Mouse (Mus musculus) cerebellum, postnatal 36 days (tissue): ENCODE measurements around the gene Il1r1.

Experiments used
- DNase-seq, 2 experiments: peaks; one replicate each; pipeline ENCODE4 v3.0.0; 2021 to 2022; ENCODE audit warnings: mixed read lengths in 2 of 2

Gene Il1r1

DNA sequence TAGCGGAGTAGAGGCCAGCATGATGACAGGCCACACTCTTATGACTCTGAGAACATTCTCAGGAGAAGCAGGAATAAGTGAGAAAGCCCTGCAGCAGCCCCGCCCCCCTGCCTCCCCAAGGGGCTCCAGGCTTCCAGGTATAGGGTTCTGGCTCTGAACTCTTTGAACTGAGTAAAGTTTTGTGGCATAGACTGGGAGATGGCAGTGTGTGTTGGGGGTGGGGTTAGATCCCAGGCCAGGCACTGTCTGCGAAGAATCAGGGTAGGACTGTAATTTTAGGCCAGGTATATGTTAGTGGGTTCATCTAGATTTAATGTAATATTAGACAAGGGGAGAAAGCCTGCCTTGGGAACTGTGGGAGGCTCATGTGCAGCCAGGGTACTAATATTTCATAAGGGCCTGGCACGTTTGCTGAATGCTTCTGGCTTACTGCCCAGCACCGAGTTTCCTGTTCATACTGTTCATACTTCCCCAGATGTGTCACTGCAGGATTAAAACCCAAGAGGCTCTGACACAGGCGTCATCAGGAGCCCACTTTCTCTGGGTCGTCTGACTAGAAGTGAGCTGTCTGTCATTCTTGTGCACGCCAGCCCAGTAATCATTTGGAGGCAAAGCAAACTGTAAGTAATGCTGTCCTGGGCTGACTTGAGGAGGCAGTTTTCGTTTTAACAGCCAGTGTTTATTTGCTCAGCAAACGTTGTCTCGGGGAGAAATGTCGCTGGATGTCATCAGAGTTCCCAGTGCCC is at the start of gene Il1r1:
Il1r1 (plus strand) TSS at position 542 of the 746 bp plus-strand sequence.
- DNase-seq: no peak

DNA sequence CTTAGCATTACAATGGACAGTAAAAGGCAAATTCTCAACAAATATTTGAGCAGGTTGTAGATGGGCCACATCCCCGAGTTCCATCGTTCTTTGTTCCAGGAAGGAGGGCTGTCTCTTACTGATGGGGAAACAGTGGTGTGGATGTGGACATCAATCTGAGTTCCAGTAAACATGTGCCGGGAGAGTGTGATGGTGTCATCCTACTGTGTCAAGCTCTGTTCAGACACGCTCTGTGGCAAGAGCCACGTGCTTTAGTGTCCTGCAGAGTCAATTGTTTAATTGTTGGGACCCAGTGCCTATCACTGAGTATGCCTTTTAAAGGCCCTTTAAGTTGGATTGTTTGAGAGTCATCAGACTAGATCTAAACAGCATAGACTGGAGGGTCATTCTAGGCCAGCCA is 49.8 kb upstream of the Il1r1 start:
- DNase-seq: no peak

DNA sequence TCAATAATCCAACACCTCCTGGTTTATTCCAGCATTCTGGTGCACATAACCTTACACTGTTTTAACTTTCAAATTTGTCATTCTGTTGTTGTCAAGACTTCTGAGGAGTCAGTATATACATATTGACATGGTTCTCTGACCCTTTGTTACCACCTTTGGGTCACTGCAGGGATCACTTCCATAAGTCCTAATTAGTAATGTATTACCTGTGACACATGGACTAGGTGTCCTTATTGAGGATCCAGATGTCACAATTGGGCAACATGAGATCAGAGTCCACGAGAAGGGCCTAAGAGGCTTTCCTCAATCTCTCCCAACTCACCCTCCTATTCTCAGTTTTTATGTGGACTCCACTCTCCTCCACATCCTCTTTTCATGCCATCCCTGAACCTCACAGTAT is 49.1 kb upstream of the Il1r1 start:
- no peak for DNase-seq

DNA sequence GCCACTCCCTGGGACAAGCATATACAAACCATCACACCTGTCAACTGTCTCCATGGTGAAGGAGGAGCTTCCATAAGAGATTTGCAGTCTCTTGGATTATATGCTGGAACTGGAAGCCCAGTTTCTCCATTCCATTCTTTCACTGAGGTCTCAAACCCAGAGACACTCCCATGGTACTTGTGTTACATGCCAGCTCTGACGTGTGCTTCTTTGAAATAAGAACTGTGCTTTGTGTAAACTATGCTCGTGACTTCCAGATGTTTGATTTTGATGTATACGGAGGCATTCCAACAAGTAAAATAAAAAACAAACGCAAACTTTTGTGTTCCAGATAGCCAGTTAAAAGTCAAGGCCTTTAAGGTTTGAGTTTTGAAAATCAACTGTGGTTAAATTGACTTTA is 45.8 kb upstream of the Il1r1 start:
- no peak for DNase-seq

GRCm38 (mm10) chr1:40179493-40179892 is 45.4 kb upstream of the Il1r1 start:
- no peak for DNase-seq

DNA sequence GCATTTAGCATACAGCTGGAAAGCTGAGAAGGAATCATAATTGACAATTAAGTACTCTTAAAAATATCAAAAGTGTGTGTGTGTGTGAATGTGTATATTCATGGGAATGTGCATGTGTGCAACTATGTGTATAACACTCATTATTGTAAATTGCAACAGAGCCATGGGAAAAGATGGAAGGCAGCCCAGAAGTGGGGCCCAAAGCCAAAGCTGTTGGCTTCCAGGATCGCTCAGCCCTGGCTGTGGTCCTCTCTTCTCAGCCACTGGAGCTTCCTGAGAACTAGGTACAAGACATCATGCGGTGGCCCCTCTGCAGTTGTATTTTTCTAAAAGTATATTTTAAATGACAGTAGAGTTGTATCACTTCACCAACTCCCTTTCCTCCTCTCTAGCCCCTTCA is 44.0 kb upstream of the Il1r1 start:
- DNase-seq: peak in 1 of 2 experiments; percentile 8

- DNase-seq: no peak
These were observed 43.2 kb upstream of the Il1r1 start for GRCm38 (mm10) chr1:40181716-40182115.

DNA sequence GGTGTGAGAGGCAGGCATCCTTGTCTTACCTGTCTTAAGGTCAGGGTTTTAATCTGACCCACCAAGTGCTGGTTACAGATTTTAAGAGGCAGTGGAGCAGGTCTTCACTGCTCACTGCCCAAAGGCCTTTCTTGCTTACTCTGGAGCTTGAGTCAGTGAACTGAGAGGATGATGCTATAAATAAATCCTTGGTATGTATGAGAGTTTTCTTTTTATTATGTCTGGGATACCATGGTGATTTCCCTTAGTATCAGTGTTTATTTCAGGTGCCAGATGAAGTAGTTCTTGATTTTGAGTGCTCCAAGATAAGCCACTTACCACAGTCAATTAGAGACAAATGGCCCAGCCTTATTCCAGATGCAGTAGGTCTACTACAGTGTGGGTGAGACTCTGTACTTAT is 41.5 kb upstream of the Il1r1 start:
- no peak for DNase-seq

GRCm38 (mm10) chr1:40187961-40188360 is 36.9 kb upstream of the Il1r1 start:
- peak in 1 of 2 experiments; percentile 6 for DNase-seq

DNA sequence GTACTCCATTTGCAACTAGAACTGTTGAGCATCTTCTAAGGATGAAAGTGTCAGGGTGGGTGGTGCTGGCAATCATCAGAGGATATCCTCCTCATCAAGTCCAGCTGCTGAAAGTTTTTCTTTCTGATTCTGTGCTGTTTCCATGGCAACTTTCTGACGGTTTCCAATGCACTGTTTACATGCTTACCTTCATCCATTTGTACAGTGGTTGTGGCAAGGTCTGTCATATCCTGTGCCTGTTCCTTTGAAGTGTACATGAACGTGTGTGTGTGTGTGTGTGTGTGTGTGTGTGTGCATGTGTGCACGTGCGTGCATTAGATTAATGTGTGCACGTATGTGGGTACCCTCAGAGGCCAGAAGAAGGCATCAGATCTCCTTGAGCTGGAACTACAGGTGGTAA is 34.9 kb upstream of the Il1r1 start:
- no peak for DNase-seq

GRCm38 (mm10) chr1:40190837-40191236 is 34.0 kb upstream of the Il1r1 start:
- no peak for DNase-seq

GRCm38 (mm10) chr1:40194279-40194678 is 30.6 kb upstream of the Il1r1 start:
- DNase-seq: no peak

DNA sequence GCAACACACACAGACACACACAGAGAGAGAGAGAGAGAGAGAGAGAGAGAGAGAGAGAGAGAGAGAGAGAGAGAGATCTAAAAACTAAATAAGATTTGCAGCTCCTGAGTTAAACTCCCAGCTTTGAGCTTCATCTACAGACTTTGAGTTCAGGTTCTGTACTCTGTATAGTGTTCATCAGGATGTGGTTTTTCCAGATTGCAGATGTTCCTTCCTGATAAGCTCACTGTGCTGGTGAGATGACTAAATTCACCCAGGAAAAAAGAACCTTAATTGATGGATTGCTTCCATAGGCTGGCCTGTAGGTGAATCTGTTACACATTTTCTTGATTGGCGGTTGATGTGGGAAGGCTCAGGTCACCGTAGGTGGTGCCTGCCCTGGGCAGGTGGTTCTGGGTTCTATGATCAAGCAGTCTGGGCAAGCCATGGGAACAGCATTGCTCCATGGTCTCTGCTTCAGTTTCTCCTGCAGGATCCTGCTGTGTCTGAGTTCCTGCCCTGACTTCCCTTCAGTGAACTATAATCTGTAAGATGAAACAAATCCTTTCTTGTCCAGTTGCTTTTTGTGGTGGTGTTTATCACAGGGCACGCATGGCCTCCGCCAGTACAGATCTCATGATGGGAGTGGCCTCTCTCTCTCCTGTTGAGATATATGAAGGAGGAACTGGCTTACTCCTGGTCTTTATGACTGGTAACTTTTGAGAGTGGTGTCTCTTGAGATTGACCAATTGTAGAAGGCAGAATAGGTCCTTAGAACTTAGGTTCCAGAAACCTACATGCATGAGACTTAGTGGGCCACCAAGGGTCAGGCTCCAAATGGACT is 11.3 kb upstream of the Il1r1 start:
- no peak for DNase-seq

DNA sequence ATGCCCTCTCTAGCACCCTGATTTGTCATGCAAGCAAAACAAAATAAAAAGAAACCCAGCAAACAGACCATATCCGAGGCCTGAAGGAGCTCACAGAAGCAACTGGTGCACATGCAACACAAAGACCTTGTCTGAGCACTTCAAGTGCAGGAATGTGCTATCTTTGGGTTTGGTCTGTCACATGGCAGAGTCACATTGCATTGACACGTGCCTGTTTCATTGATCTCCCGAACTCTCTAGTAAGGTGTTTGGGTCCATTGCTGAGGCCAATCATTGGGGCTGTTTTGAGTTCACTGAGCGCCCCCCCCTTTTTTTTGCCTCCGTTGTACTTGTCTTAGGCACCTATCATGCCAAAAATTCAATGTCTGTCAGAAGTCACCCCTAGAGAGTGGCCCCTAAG is 7.4 kb upstream of the Il1r1 start:
- no peak for DNase-seq

DNA sequence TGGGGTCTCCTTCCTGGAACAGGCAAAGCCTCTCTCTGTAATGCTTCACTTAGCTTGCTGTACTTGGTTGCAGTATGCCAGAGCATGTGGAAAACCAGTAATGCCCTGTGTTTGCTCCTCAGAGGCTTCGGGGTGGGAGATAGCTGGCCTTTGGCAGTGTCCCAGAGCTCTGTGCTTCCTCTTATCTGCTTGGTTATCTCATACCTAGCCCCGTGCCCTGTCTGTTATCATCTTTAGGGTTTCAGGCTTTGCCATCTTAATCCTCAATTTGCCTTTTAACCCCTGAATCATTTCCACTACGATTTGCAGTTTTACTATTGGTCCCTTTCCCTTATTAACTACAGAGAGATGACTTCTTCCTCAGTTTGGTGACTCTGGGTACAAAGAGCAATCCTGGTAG is 6.3 kb upstream of the Il1r1 start:
- DNase-seq: no peak

DNA sequence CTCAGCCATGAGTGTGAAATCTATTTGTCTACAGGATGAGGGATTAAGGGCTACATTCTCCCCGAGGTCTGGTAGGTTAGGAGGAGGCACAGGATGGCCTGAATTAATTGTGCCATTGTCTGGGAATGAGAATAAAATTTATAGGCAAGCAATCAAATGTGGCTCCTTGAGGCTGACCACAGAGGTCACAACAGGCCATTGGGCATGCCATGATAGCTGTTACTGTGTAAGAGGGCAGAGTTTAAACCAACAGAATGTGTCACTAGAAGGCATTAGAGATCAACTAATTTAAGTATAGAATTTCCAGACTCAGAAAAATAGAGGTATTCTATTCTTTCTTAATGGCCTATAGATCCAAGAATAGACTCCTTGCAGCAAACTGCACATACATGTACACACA is 4.3 kb upstream of the Il1r1 start:
- no peak for DNase-seq

DNA sequence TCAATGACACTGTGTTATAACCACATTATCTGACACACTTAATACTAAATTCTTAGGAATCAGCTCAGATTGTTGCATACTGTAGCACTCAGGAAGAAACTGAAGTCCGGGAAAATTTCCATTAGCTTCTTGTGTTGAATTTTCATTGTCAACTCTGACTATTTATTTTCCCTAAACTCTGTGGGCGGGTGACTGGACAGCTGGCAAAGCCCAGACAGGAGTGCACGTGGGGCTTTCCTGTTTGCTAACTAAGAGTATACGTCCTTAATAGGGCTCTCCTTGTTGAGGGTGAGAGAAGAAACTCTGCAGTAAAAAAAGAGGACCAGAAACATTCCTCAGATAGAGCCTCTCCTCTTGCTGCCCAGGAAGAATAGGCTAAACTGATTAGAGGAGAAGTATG is 3.0 kb upstream of the Il1r1 start:
- DNase-seq: no peak

DNA sequence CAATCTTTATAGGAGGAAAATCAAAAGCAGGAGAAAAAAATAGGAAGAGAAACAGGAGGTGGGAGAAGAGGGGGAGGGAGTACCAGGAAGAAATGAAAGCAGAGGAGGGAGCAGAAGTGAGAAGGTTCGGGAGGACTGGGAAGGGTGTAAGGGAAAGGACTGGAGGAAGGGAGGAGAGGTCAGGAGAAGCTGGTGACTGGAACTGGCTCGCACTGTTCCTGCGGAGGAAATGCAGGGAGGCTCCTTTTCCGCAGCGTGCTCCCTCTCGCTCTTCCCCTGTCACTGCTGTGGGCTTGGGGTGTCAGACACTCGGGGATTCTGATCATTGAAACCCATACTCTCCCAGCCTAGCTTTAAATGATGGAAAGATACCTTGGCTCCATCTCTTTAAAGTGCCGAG is 2.2 kb upstream of the Il1r1 start:
- DNase-seq: no peak

DNA sequence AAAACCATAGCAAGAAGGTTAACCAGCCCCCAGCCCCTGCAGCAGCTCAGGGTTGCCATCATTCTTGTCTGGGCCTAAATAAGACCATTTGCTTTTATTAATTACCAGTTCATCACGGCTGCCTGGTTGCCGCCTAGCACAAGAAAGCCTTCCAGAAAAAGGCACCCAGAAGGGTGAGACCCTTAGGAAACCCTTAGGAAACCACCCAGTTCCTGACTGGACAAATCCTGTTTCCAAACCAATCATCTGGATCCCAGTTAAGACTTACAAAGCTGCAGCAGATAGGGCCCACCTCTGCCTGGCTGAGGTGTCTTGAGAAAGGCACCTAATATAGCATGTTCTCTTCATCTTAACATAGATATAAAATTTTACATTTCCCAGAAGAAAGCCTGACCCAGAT is 1.3 kb upstream of the Il1r1 start:
- DNase-seq: no peak

DNA sequence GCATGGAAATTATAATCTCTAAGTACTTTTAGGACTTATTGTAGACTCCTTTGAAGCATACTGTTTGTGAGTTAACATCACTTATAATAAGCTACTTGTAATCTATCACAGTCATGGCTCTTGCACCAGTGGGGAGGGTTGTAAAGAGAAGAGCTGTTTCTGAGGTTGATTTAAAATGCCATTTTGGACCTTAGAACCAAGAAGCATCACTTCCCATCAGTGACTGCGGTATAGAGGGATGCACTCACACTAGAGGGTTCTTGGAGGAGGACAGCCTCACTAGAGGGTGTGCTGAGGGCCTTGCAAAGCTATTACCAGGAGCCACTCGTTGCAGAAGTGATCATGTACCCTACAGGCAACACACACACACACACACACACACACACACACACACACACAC is 700 bp downstream of the Il1r1 start:
- DNase-seq: no peak

- no peak for DNase-seq
These were observed 4.2 kb downstream of the Il1r1 start for GRCm38 (mm10) chr1:40229033-40229432.

DNA sequence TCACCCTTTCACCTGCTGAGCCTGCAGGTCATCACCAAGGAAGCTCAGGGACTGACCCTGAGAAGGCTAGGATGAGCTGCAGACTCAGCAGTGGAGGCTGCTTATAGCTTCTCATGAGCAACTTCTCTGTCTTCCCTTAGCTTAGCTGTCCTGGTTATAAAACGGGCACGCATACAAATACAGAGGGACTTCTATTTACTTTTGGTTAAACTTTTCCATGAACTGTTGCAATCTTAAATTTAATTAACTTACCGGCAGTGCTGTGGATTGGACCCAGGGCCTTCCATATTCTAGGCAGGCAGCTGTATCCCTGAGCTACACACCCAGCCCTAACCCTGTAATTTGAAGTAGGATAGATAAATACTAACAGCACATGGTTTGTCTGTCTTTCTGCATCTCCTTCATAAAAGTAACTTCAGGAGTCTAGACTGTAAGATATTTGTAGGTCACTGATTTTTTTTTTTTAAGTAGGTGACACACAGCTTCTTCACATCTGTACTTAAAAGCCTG is 4.9 kb downstream of the Il1r1 start:
- DNase-seq: no peak

- no peak for DNase-seq
These were observed 5.5 kb downstream of the Il1r1 start for GRCm38 (mm10) chr1:40230336-40230735.

DNA sequence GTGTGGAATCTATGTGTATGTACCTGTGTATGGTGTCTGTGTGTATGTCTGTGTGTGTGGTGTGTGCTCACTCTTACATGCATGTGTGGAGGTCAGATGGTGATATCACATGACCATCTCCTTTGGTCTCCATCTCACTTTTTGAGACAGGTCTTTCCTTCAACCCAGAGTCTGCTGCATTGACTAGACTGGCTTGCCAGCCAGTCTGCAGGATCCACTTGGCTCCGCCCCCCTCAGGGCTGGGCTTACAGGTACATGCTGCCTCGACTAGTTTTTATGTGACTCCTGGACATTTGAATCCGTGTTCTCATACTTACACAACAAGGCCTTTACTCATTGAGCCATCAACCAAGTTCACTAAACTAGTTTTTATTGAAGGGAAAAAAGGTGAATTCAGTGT is 6.2 kb downstream of the Il1r1 start:
- DNase-seq: no peak
